18 mouse cellular contexts compared by ENCODE assay signal in the genomic region with DNA sequence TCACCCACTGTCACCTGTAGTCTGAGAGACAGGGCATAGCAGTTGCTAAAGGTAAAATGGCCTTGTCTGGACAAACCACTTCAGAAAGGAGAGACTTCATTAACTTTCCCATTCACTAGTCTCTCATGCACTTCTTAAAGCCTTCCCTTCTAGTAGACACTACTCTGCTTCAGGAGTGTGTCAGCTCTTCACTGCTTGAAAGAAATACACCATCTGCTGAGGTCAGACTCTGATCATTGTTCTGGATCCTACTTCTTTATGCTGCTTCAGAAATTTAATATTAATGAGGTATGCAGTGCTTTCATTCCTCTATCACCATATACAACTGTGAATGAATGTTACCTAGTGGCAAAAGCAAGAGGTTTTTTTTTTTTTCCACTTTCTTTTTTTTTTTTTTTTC.
DNase-seq lines count a peak whose midpoint lies in the region; ATAC-seq lines count a peak whose summit lies in the region.
"Had no signal": no experiment of that assay in that cellular context is flagged by ENCODE, and none has a peak within 500 bp of the region (broad histone marks: within the 10 kb centered on the region; RNA-seq: fewer than 3 reads in every experiment).

No protein-coding gene starts in this region.

- no peaks in the 10 kb centered on the region for H3K4me1 ChIP-seq in forebrain, embryonic 14.5 days (ENCODE audit: control insufficient read depth, insufficient read depth, low read length)
- H3K4me1 ChIP-seq in forebrain, embryonic 12.5 days = no peaks in the 10 kb centered on the region
- no peaks in the 10 kb centered on the region for H3K4me1 ChIP-seq in midbrain, embryonic 11.5 days (ENCODE audit: control insufficient read depth, insufficient read depth, low read length)
- H3K4me1 ChIP-seq in midbrain, embryonic 14.5 days (ENCODE audit: control insufficient read depth, insufficient read depth, low read length) = no peaks in the 10 kb centered on the region
- 0 out of 2 replicates have a peak, but pooled peaks cover 4% of the 10 kb centered on the region for H3K4me1 ChIP-seq in midbrain, embryonic 13.5 days (replicated peaks)
- no peaks in the 10 kb centered on the region for H3K4me1 ChIP-seq in midbrain, embryonic 10.5 days
- H3K4me1 ChIP-seq: embryonic facial prominence, embryonic 10.5 days; embryonic facial prominence, embryonic 12.5 days had no signal

- H3K27ac ChIP-seq in forebrain, embryonic 14.5 days (ENCODE audit: low read depth, low read length) = no peak overlapping the region
- H3K27ac ChIP-seq in forebrain, embryonic 12.5 days = no peak overlapping the region
- H3K27ac ChIP-seq in midbrain, embryonic 11.5 days (ENCODE audit: low read depth, low read length) = no peak overlapping the region
- H3K27ac ChIP-seq in midbrain, embryonic 14.5 days (replicated peaks; ENCODE audit: low read depth, low read length) = no peak overlapping the region
- H3K27ac ChIP-seq in midbrain, embryonic 13.5 days = no peak overlapping the region
- no peak overlapping the region for H3K27ac ChIP-seq in midbrain, embryonic 10.5 days (replicated peaks)
- H3K27ac ChIP-seq: embryonic facial prominence, embryonic 10.5 days; embryonic facial prominence, embryonic 12.5 days had no signal

- H3K4me3 ChIP-seq in forebrain, embryonic 14.5 days (ENCODE audit: low read depth, low read length) = no peak overlapping the region
- no peak overlapping the region for H3K4me3 ChIP-seq in forebrain, embryonic 12.5 days (replicated peaks)
- H3K4me3 ChIP-seq in midbrain, embryonic 11.5 days (ENCODE audit: low read depth, low read length) = no peak overlapping the region
- no peak overlapping the region for H3K4me3 ChIP-seq in midbrain, embryonic 14.5 days (replicated peaks; ENCODE audit: low read depth, low read length)
- H3K4me3 ChIP-seq in midbrain, embryonic 13.5 days (replicated peaks) = no peak overlapping the region
- no peak overlapping the region for H3K4me3 ChIP-seq in midbrain, embryonic 10.5 days
- H3K4me3 ChIP-seq: embryonic facial prominence, embryonic 10.5 days; embryonic facial prominence, embryonic 12.5 days had no signal

- peak; percentile 44; the same call in 1 of the 2 replicates for ATAC-seq in forebrain, embryonic 14.5 days
- no peak for ATAC-seq in forebrain, embryonic 12.5 days (ENCODE audit: low FRiP score)
- ATAC-seq in midbrain, embryonic 11.5 days (ENCODE audit: low FRiP score) = peak; percentile 68
- no peak; the same call in 1 of the 2 replicates for ATAC-seq in midbrain, embryonic 14.5 days (ENCODE audit: low FRiP score, low TSS enrichment)
- 0 out of 2 replicates have a peak, but pooled peaks have one; percentile 34 for ATAC-seq in midbrain, embryonic 13.5 days
- ATAC-seq: forebrain, postnatal 0 days had no signal

- no peak overlapping the region for H3K4me2 ChIP-seq in forebrain, embryonic 14.5 days (ENCODE audit: low read length)
- H3K4me2 ChIP-seq in forebrain, embryonic 12.5 days = no peak overlapping the region
- no peak overlapping the region for H3K4me2 ChIP-seq in midbrain, embryonic 11.5 days
- H3K4me2 ChIP-seq in midbrain, embryonic 14.5 days (ENCODE audit: low read length) = no peak overlapping the region
- no peak overlapping the region for H3K4me2 ChIP-seq in midbrain, embryonic 13.5 days (replicated peaks)
- H3K4me2 ChIP-seq: embryonic facial prominence, embryonic 12.5 days had no signal

- no peak overlapping the region for H3K9ac ChIP-seq in forebrain, embryonic 14.5 days (ENCODE audit: low read length)
- no peak overlapping the region for H3K9ac ChIP-seq in forebrain, embryonic 12.5 days
- no peak overlapping the region for H3K9ac ChIP-seq in midbrain, embryonic 11.5 days (ENCODE audit: low read length)
- no peak overlapping the region for H3K9ac ChIP-seq in midbrain, embryonic 14.5 days (replicated peaks; ENCODE audit: low read length)
- H3K9ac ChIP-seq in midbrain, embryonic 13.5 days (replicated peaks) = no peak overlapping the region
- H3K9ac ChIP-seq: embryonic facial prominence, embryonic 12.5 days; forebrain, postnatal 0 days had no signal

- DNase-seq in forebrain, embryonic 14.5 days (ENCODE audit: low spot score) = peak; percentile 5
- no peak for DNase-seq in midbrain, embryonic 11.5 days (ENCODE audit: low spot score, missing footprints)
- no peak for DNase-seq in midbrain, embryonic 14.5 days
- no peak for DNase-seq in midbrain, embryonic 10.5 days (ENCODE audit: low spot score)
- no peak for DNase-seq in liver
- DNase-seq: adrenal gland, adult 2 months; adrenal gland, postnatal 10 days; adrenal gland, postnatal 25 days; cerebellum, adult 11-12 months; cerebellum, adult 2 months; cerebellum, adult 9-10 months; cerebellum, postnatal 10 days; cerebellum, postnatal 25 days; forebrain, postnatal 0 days had no signal

- no peaks in the 10 kb centered on the region for H3K27me3 ChIP-seq in forebrain, embryonic 14.5 days (replicated peaks; ENCODE audit: control insufficient read depth, insufficient read depth, low read length)
- no peaks in the 10 kb centered on the region for H3K27me3 ChIP-seq in forebrain, embryonic 12.5 days
- no peaks in the 10 kb centered on the region for H3K27me3 ChIP-seq in midbrain, embryonic 11.5 days (ENCODE audit: control insufficient read depth, insufficient read depth, low read length)
- H3K27me3 ChIP-seq in midbrain, embryonic 14.5 days (ENCODE audit: control insufficient read depth, insufficient read depth, low read length) = no peaks in the 10 kb centered on the region
- no peaks in the 10 kb centered on the region for H3K27me3 ChIP-seq in midbrain, embryonic 13.5 days
- no peaks in the 10 kb centered on the region for H3K27me3 ChIP-seq in midbrain, embryonic 10.5 days (ENCODE audit: low read depth, poor library complexity, severe bottlenecking)
- H3K27me3 ChIP-seq: embryonic facial prominence, embryonic 12.5 days had no signal

- H3K9me3 ChIP-seq in forebrain, embryonic 14.5 days (replicated peaks; ENCODE audit: control insufficient read depth, low read length) = no peaks in the 10 kb centered on the region
- H3K9me3 ChIP-seq in forebrain, embryonic 12.5 days = no peaks in the 10 kb centered on the region
- no peaks in the 10 kb centered on the region for H3K9me3 ChIP-seq in midbrain, embryonic 11.5 days (ENCODE audit: control insufficient read depth, low read length)
- no peaks in the 10 kb centered on the region for H3K9me3 ChIP-seq in midbrain, embryonic 14.5 days (ENCODE audit: control insufficient read depth, low read length)
- no peaks in the 10 kb centered on the region for H3K9me3 ChIP-seq in midbrain, embryonic 13.5 days
- H3K9me3 ChIP-seq in midbrain, embryonic 10.5 days (replicated peaks) = no peaks in the 10 kb centered on the region; the same call in 1 of the 2 replicates
- H3K9me3 ChIP-seq: embryonic facial prominence, embryonic 10.5 days; embryonic facial prominence, embryonic 12.5 days had no signal

- H3K36me3 ChIP-seq in forebrain, embryonic 14.5 days (ENCODE audit: control insufficient read depth, insufficient read depth, low read length) = no peaks in the 10 kb centered on the region
- no peaks in the 10 kb centered on the region for H3K36me3 ChIP-seq in forebrain, embryonic 12.5 days (replicated peaks)
- no peaks in the 10 kb centered on the region for H3K36me3 ChIP-seq in midbrain, embryonic 11.5 days (ENCODE audit: control insufficient read depth, insufficient read depth, low read length)
- no peaks in the 10 kb centered on the region for H3K36me3 ChIP-seq in midbrain, embryonic 14.5 days (ENCODE audit: control insufficient read depth, insufficient read depth, low read length)
- H3K36me3 ChIP-seq in midbrain, embryonic 13.5 days = no peaks in the 10 kb centered on the region
- H3K36me3 ChIP-seq in midbrain, embryonic 10.5 days = no peaks in the 10 kb centered on the region
- H3K36me3 ChIP-seq: embryonic facial prominence, embryonic 10.5 days; embryonic facial prominence, embryonic 12.5 days had no signal

Comparison
In these comparisons a context has a peak if more than half of its experiments do, and no peak if none do; other contexts are left out.
1. ATAC-seq: peak in forebrain, embryonic 14.5 days (single experiment), midbrain, embryonic 11.5 days (single experiment) and midbrain, embryonic 13.5 days (single experiment); none in forebrain, embryonic 12.5 days (single experiment) and midbrain, embryonic 14.5 days (single experiment).